Mouse (Mus musculus) heart, postnatal 36 days (tissue): ENCODE data around the gene Dnah2. TPM values are rescaled to one million over a fixed set of nuclear protein-coding genes. Genes with fewer than 3 reads are reported as not detected.
A peak's percentile ranks its signal among the peaks of the same experiment; 100 is the strongest.
"Not testable (repeated sequence)": the region's sequence is repeated elsewhere in the genome, so short reads cannot be mapped to it uniquely, and the experiment has no call there.

ENCODE experiments used
- DNase-seq, 2 experiments: peaks; one replicate each; pipeline ENCODE4 v3.0.0; 2021 to 2022
- intact Hi-C: fragments of 180-260 bp; cut with DNase I; formaldehyde crosslinking; loops from one replicate; pipeline ENCODE4 v1.15.1; 2025
- total RNA-seq, 2 experiments: library from RNA; stranded (reverse); gene quantifications; 2 replicates each; pipeline ENCODE4 v1.2.3; 2021

Gene Dnah2
- total RNA-seq, 2 experiments from 2014 or later, result 0.33 to 0.57 TPM

DNA sequence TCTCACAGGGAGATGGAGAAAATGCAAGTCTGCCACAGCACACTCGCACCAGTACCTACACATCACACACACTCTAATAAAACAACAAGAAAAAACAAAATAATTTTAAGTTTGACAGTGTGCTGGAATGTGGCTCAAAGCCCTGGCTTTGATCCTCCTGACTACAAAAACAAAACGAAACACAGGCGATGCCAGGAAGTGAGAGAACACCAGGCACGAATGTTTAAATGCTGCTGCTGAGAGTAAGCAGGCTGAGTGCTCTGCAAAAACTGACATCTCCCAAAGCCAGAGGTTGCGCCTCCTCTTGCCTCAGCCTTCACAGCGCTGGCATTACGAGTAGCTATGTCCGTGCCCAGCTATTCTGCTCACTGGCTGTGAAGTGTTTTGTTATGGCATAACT is 16.2 kb upstream of the Dnah2 start:
- intact Hi-C loops, result no loop called here
- no peak for DNase-seq

- no peak for DNase-seq
- intact Hi-C loops, result no loop called here
Observed at GRCm38 (mm10) chr11:69564391-69564790, 15.5 kb upstream of the Dnah2 start.

GRCm38 (mm10) chr11:69563373-69563772 is 14.5 kb upstream of the Dnah2 start:
- intact Hi-C loops, result no loop called here

GRCm38 (mm10) chr11:69560896-69561854 is 12.3 kb upstream of the Dnah2 start:
- intact Hi-C loops, result no loop called here
- DNase-seq, result no peak

More at GRCm38 (mm10) chr11:69563373-69563772, 14.5 kb upstream of the Dnah2 start:
- no peak for DNase-seq

DNA sequence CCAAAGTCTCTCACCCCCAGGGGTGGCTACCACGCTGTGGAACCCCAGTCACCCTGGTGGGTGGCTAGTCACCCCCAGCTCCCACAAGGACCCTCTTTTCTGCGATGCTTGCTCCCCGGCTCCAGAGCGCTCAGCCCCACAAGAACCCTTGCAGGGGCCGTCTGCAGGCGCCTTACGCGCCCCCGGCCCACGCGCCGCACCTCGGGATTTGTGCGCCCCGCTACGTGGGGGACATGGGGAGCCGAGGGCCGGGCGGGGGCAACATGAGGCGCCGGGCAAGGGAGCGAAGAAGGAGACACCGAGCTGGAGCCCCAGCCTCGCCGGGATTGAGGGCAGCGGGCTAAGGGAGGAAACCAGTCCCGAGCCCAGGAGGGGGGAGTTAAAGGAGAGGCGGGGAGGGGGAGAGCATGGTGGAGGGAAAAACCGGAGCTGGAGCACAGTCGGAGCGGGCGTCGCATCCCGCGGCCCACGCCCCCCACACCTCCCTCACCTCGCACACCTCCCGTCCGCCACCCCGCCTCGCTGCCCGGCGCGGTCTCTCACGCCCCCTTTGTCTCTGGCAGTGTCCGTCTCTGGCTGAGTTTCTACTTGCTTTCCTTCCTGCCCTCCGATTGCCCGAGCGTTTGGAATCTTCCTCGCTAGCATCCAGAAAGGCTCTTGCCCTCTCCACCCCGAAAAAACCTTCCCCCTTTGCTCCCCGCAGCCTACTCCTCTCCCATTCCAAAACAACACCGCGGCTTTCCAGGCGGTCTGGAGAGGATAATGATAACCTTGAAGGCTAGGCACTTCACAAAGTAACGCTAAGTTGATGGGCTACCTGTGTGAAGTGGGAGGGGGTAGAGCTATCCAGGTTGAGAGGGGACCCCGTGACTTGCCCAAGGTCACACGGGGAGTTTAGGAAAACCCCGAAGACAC is 11.2 kb upstream of the Dnah2 start, which contains the start of gene Efnb3:
Efnb3 (minus strand) TSS at position 355 of the 915 bp plus-strand sequence.
- intact Hi-C loops, result no loop called here
- DNase-seq, result peak in 1 of 2 experiments; percentile 12

GRCm38 (mm10) chr11:69559183-69559582 is 10.3 kb upstream of the Dnah2 start:
- intact Hi-C loops, result no loop called here

DNA sequence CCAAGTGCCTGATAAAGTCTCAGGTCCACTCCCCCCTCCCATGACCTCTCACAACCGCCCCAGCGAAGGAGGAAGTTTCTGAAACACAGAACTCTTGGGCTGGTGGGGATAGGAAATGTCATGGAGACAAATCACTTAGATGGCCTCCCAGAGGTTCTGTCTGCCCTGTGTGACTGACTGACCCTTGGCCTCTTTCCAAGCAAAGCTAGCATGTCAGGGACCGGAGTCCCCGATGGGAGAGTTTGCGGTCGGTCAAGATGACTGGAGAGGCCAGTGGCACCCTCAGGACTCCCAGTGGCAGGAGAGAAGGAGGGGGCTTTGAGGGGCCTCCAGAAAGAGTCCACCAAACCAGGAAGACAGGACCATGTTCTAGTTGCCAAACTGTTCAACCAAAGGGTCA is 9.8 kb upstream of the Dnah2 start:
- no peak for DNase-seq

More at GRCm38 (mm10) chr11:69559183-69559582, 10.3 kb upstream of the Dnah2 start:
- peak; percentile 29 to 37 for DNase-seq

GRCm38 (mm10) chr11:69557381-69557958 is 8.6 kb upstream of the Dnah2 start:
- no peak for DNase-seq
- intact Hi-C loops, result no loop called here

More for the DNA sequence above, 9.8 kb upstream of the Dnah2 start:
- intact Hi-C loops, result no loop called here

DNA sequence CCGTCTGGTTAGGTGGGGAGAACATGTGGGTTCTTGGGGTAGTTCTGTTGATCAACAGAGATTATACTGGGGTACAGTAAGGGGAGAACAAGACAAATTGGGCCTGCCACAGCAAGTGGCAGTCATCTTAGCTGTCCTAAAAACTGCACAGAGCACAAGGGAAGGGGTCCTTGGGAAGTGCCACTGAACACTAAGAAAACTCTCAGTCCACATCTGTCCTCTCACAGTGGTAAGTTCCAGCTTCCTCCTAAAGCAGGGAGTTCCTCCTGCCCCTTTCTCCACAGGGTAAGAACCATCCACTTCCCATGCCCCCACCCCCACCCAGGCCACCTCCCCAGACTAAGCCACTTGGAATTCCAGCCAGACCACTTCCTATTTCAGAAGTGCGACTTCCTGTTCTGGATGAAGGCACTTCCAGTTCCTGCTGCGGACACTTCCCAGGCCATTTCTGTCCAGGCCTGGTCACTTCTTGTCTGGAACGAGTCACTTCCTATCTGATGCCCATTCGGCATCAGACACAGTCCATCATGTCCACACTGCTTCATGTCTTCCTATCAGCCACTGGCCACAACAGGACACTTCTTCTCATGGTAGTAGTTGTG is 5.7 kb upstream of the Dnah2 start:
- intact Hi-C loops, result no loop called here
- DNase-seq, result no peak

DNA sequence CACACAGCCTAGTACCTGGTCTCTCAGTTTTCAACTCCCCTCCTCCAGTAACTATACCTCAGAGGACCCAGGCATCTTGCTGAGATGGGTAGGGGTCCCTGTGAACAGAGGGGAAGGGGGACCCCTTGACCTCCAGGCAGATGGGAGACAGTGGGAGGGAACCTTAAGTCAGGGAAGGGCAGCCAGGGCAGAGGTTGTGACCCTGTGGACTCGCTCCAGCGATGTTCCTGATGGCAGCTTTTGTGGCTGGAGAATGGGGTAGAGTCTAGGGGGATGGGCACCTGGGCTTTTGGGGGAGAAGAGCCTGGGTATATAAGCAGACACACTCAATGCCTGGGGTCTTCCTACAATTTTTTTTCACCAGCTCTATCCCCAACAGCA is 4.4 kb upstream of the Dnah2 start:
- intact Hi-C loops, result no loop called here

GRCm38 (mm10) chr11:69552622-69553340 is 3.9 kb upstream of the Dnah2 start:
- no peak for DNase-seq
- intact Hi-C loops, result no loop called here

More for the DNA sequence above, 4.4 kb upstream of the Dnah2 start:
- DNase-seq, result no peak

- DNase-seq, result no peak
- intact Hi-C loops, result no loop called here
Observed at GRCm38 (mm10) chr11:69551310-69551709, 2.4 kb upstream of the Dnah2 start.

DNA sequence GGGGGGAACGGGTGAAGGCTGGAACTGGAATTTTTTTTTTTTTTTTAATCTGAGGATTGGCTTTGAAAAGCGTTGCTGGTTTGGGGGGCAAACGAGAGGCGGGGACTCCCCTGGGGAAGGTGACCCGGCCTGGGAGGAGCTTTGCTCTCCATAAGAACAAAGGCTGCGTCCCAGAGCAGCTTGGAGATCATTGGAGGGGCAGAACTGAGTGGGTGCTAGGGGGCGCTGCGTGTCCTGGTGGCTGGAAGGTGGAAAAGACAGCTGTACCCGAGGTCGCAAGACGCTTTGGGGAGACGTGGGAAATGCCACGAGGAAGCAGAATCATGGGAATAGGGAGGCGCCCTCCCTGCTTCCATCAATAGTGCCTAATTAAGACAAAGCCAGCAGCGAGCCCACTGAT is 1.8 kb downstream of the Dnah2 start:
- DNase-seq, result peak; percentile 49 to 52
- intact Hi-C loops, result loop anchor here (2.0 kb wide), 2 partner anchors 32 to 66 kb away; no protein-coding TSS in a partner anchor

GRCm38 (mm10) chr11:69546423-69547053 is 2.4 kb downstream of the Dnah2 start:
- intact Hi-C loops, result loop anchor here (2.0 kb wide), 2 partner anchors 32 to 66 kb away; no protein-coding TSS in a partner anchor
- peak; percentile 72 to 79 for DNase-seq

GRCm38 (mm10) chr11:69545957-69546356 is 3.0 kb downstream of the Dnah2 start:
- intact Hi-C loops, result loop anchor here (2.0 kb wide), 2 partner anchors 33 to 67 kb away; no protein-coding TSS in a partner anchor
- no peak for DNase-seq

DNA sequence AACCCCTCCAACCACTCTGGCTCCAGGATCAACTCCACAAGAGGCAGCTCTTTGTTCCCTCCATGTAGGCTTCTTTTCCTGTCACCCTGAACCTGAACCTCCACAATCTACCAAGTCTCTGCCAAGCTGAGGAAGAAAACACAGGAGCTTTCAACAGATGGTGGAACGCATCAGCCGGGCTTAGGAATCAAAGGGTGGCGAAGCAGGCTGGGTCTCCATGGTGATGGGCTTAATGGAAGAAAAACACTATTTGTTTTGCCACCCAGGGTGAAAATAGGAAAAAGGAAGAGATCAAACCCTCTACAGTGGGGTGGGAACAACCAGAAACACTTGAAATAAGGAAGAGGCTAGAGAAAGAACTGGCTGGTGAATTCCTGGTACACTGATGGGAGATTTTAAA is 5.3 kb downstream of the Dnah2 start:
- no peak for DNase-seq
- intact Hi-C loops, result no loop called here

- DNase-seq, intact Hi-C loops: not testable (repeated sequence)
Observed at GRCm38 (mm10) chr11:69541741-69542140, 7.2 kb downstream of the Dnah2 start.

GRCm38 (mm10) chr11:69540700-69541099 is 8.2 kb downstream of the Dnah2 start:
- intact Hi-C loops, result no loop called here
- no peak for DNase-seq

GRCm38 (mm10) chr11:69534990-69535389 is 13.9 kb downstream of the Dnah2 start:
- DNase-seq, result no peak
- intact Hi-C loops, result no loop called here
